Mouse (Mus musculus) lung, postnatal 0 days (tissue): ENCODE results near the gene Kif5c.

Source experiments
- CTCF ChIP-seq: IDR thresholded peaks from 2 replicates; pipeline ENCODE4 v1.5.1; 2016; ENCODE audit warnings: antibody characterized with exemption, mild to moderate bottlenecking
- EP300 ChIP-seq: IDR thresholded peaks from 2 replicates; pipeline ENCODE4 v1.6.1; 2016; ENCODE audit warnings: antibody characterized with exemption, mild to moderate bottlenecking, control low read depth

DNA sequence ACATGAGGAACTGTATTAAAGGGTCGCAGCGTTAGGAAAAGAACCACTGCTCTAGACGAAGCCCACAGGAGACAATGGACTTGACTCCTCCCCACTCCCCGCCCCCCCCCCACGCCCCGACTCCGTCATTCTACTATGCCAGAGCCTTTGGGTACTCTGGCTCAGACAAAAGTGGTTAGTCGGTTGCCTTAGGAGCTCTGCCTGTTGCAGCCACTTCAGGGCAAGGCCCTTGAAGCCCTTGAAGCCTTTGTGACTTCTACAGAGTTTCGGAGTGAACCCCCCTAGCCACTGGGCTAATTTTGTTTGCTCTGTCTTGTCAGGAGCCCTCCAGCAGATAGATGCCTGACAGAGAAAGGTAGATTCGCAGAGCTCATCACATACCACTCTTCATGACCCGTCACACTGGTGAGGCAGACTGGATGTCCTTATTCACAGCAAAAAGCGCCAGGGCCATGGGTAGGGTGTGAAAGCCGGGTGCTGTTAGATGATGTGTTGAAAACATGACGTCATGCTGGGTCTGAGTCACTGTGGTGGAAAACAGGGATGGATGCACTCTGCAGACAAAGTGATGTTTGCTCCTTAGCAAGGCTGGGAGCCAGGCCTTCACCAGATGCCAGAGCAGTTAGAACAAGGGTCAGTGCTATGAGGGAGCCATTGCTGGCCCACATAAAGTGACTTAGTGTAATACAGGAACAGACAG is 178.5 kb downstream of the Kif5c start:
- TF ChIP-seq CTCF (no peak), EP300 (no peak)
